Mouse (Mus musculus) urinary bladder, postnatal 10 days (tissue): Measurements from ENCODE around the gene Scaper.

ENCODE experiments used
- DNase-seq: peaks from one replicate; pipeline ENCODE4 v3.0.0; 2022; ENCODE audit warnings: low spot score

The Scaper gene

GRCm38 (mm10) chr9:55608701-55609531 is 329.0 kb downstream of the Scaper start:
- no peak for DNase-seq

- DNase-seq, result no peak
Measured at GRCm38 (mm10) chr9:55598594-55598993, 339.3 kb downstream of the Scaper start.

- no peak for DNase-seq
Measured at GRCm38 (mm10) chr9:55586141-55586540, 351.8 kb downstream of the Scaper start.

GRCm38 (mm10) chr9:55581414-55581813 is 356.5 kb downstream of the Scaper start:
- DNase-seq, result no peak

GRCm38 (mm10) chr9:55576571-55576970 is 361.3 kb downstream of the Scaper start:
- DNase-seq, result no peak

- DNase-seq, result no peak
Measured at GRCm38 (mm10) chr9:55571071-55571470, 366.8 kb downstream of the Scaper start.

GRCm38 (mm10) chr9:55568466-55569159 is 369.3 kb downstream of the Scaper start:
- no peak for DNase-seq

- no peak for DNase-seq
Measured at GRCm38 (mm10) chr9:55560960-55561359, 377.0 kb downstream of the Scaper start.

- DNase-seq, result no peak
Measured at GRCm38 (mm10) chr9:55554986-55555385, 382.9 kb downstream of the Scaper start.

- DNase-seq, result no peak
Measured at GRCm38 (mm10) chr9:55549302-55549890, 388.5 kb downstream of the Scaper start.

GRCm38 (mm10) chr9:55548871-55549270 is 389.0 kb downstream of the Scaper start:
- DNase-seq, result no peak

- no peak for DNase-seq
Measured at GRCm38 (mm10) chr9:55546176-55547010, 391.5 kb downstream of the Scaper start.

GRCm38 (mm10) chr9:55545556-55546175 is 392.3 kb downstream of the Scaper start:
- DNase-seq, result no peak

GRCm38 (mm10) chr9:55544861-55545555 is 392.9 kb downstream of the Scaper start:
- DNase-seq, result no peak

GRCm38 (mm10) chr9:55543703-55544401 is 394.1 kb downstream of the Scaper start:
- no peak for DNase-seq

- no peak for DNase-seq
Measured at GRCm38 (mm10) chr9:55543336-55543702, 394.6 kb downstream of the Scaper start.

GRCm38 (mm10) chr9:55542366-55543325 is 395.3 kb downstream of the Scaper start:
- DNase-seq, result no peak

- no peak for DNase-seq
Measured at GRCm38 (mm10) chr9:55541681-55542365, 396.1 kb downstream of the Scaper start.

- DNase-seq, result no peak
Measured at GRCm38 (mm10) chr9:55540888-55541287, 397.0 kb downstream of the Scaper start.
